Mouse (Mus musculus): ENCODE measurements around the gene Tsku. TPM values are rescaled to one million over a fixed set of nuclear protein-coding genes. Genes with fewer than 3 reads are reported as not detected.

Gene Tsku
- total and polyA plus RNA-seq, 2 experiments from 2014 or later, result 3.7 to 4.0 TPM

- DNase-seq (ENCODE audit: low spot score), result no peak
- no peak overlapping the region for H3K27ac ChIP-seq (ENCODE audit: low read depth)
- ATAC-seq (ENCODE audit: insufficient read depth, low read depth), result no peak
- H3K4me1 ChIP-seq (ENCODE audit: control insufficient read depth, insufficient read depth), result 0 out of 2 replicates have a peak, but pooled peaks cover 10% of the 10 kb centered on the region
- no peak overlapping the region for H3K4me2 ChIP-seq (ENCODE audit: low read depth, low read length)
- 94% methylated on average over 1 of the region's 1 CpGs for WGBS
- H3K27me3 ChIP-seq (ENCODE audit: control insufficient read depth, insufficient read depth, low read length), result no peaks in the 10 kb centered on the region
- H3K4me3 ChIP-seq (ENCODE audit: low read depth, low read length), result no peak overlapping the region
- no peak for TF ChIP-seq EP300 (IDR thresholded peaks at IDR 0.05; ENCODE audit: low read depth)
- TF ChIP-seq CTCF (IDR thresholded peaks at IDR 0.05; ENCODE audit: low read depth), result no peak
- no peaks in the 10 kb centered on the region for H3K9me3 ChIP-seq (replicated peaks; ENCODE audit: control insufficient read depth, low read length)
- no peak overlapping the region for H3K9ac ChIP-seq (replicated peaks; ENCODE audit: low read depth, low read length)
- H3K36me3 ChIP-seq (replicated peaks; ENCODE audit: control insufficient read depth, insufficient read depth, low read length), result no peaks in the 10 kb centered on the region
These were observed 3.1 kb downstream of the Tsku start for GRCm38 (mm10) chr7:98358016-98358415.

DNA sequence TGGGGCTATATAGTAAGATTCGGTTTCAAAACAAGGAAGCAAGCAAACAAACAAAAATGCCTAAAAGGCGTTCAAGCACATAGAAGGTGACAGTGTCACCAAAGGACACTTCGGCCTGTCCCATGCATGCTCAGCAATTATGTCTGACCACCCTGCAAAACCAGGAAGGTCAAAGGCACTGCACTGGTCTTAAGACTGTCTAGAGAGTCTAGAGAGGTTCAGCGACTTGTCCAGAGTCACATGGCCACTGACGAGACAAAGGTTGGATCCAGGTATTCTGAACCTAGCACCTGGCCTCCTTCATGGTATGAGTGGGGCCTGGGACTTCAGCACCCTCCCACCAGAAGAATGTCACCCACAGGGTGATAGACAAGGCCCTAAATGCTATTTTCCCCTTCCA, 3.8 kb downstream of the Tsku start:
- 78% methylated on average over 5 of the region's 5 CpGs for WGBS
- DNase-seq (ENCODE audit: low spot score) (no peak), ATAC-seq (ENCODE audit: insufficient read depth, low read depth) (no peak)
- Histone ChIP-seq H3K27me3 (ENCODE audit: control insufficient read depth, insufficient read depth, low read length) (no peaks in the 10 kb centered on the region), H3K4me1 (ENCODE audit: control insufficient read depth, insufficient read depth) (0 out of 2 replicates have a peak, but pooled peaks cover 10% of the 10 kb centered on the region), H3K9me3 (replicated peaks; ENCODE audit: control insufficient read depth, low read length) (no peaks in the 10 kb centered on the region), H3K4me3 (ENCODE audit: low read depth, low read length) (no peak overlapping the region), H3K9ac (replicated peaks; ENCODE audit: low read depth, low read length) (no peak overlapping the region), H3K27ac (ENCODE audit: low read depth) (no peak overlapping the region), H3K4me2 (ENCODE audit: low read depth, low read length) (no peak overlapping the region), H3K36me3 (replicated peaks; ENCODE audit: control insufficient read depth, insufficient read depth, low read length) (peaks cover 6% of the 10 kb centered on the region; the same call in 1 of the 2 replicates)
- TF ChIP-seq CTCF (IDR thresholded peaks at IDR 0.05; ENCODE audit: low read depth) (no peak), EP300 (IDR thresholded peaks at IDR 0.05; ENCODE audit: low read depth) (no peak)

DNA sequence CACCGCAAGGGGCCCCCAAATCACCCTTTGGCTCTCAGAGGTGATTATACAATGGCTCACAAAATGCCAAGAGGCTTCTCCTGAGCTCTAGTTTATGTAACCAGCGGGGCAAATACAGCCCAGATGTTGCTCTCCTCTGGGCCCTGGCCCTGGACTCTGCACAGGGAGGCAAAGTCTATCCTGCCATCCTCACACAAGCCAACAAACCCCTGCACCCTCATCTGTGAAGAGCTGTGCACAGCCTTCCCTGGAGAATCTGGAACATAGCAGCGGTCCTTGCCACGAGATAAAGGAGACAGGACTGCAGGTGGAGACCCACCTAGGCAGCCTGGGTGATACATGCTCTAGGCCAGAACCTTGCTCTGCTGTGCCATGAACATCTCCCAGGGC, 6.2 kb downstream of the Tsku start:
- H3K9me3 ChIP-seq (replicated peaks; ENCODE audit: control insufficient read depth, low read length), result no peaks in the 10 kb centered on the region

GRCm38 (mm10) chr7:98354160-98354920, 6.8 kb downstream of the Tsku start:
- H3K4me3 ChIP-seq (ENCODE audit: low read depth, low read length), result no peak overlapping the region
- H3K9me3 ChIP-seq (replicated peaks; ENCODE audit: control insufficient read depth, low read length), result no peaks in the 10 kb centered on the region
- no peak overlapping the region for H3K4me2 ChIP-seq (ENCODE audit: low read depth, low read length)
- H3K27ac ChIP-seq (ENCODE audit: low read depth), result no peak overlapping the region
- ATAC-seq (ENCODE audit: insufficient read depth, low read depth), result no peak
- no peaks in the 10 kb centered on the region for H3K27me3 ChIP-seq (ENCODE audit: control insufficient read depth, insufficient read depth, low read length)
- 55% methylated on average over 12 of the region's 12 CpGs for WGBS
- DNase-seq (ENCODE audit: low spot score), result no peak
- no peak overlapping the region for H3K9ac ChIP-seq (replicated peaks; ENCODE audit: low read depth, low read length)
- TF ChIP-seq EP300 (IDR thresholded peaks at IDR 0.05; ENCODE audit: low read depth), result no peak
- no peak for TF ChIP-seq CTCF (IDR thresholded peaks at IDR 0.05; ENCODE audit: low read depth)
- no peaks in the 10 kb centered on the region for H3K4me1 ChIP-seq (ENCODE audit: control insufficient read depth, insufficient read depth)
- H3K36me3 ChIP-seq (replicated peaks; ENCODE audit: control insufficient read depth, insufficient read depth, low read length), result peaks cover 14% of the 10 kb centered on the region; the same call in 1 of the 2 replicates

More for the DNA sequence above, 6.2 kb downstream of the Tsku start:
- no peak overlapping the region for H3K27ac ChIP-seq (ENCODE audit: low read depth)
- no peak overlapping the region for H3K4me2 ChIP-seq (ENCODE audit: low read depth, low read length)
- H3K36me3 ChIP-seq (replicated peaks; ENCODE audit: control insufficient read depth, insufficient read depth, low read length), result peaks cover 14% of the 10 kb centered on the region; the same call in 1 of the 2 replicates
- no peak for DNase-seq (ENCODE audit: low spot score)
- H3K27me3 ChIP-seq (ENCODE audit: control insufficient read depth, insufficient read depth, low read length), result no peaks in the 10 kb centered on the region
- no peak overlapping the region for H3K9ac ChIP-seq (replicated peaks; ENCODE audit: low read depth, low read length)
- no peak overlapping the region for H3K4me3 ChIP-seq (ENCODE audit: low read depth, low read length)
- no peak for TF ChIP-seq CTCF (IDR thresholded peaks at IDR 0.05; ENCODE audit: low read depth)
- TF ChIP-seq EP300 (IDR thresholded peaks at IDR 0.05; ENCODE audit: low read depth), result no peak
- ATAC-seq (ENCODE audit: insufficient read depth, low read depth), result no peak
- 73% methylated on average over 4 of the region's 4 CpGs for WGBS
- 0 out of 2 replicates have a peak, but pooled peaks cover 4% of the 10 kb centered on the region for H3K4me1 ChIP-seq (ENCODE audit: control insufficient read depth, insufficient read depth)

DNA sequence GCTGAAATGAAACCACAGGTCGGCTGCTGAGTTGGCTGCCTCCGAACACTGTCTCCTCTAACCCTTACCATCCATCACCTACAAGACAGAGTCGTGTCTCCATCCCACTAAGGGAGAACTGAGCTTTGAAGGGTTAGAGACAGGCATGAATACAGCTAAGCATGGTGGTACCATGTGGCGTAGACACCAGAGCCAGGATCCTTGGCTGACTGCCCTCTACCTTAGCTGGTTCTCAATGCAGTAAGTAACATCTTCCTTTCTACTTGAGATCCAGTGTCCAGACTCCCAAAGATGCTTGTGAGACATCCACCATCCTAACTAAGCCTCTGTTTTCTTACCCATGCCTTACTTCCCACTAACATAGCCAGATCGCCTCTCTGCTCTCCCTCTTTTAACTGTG, 7.5 kb downstream of the Tsku start:
- H3K4me3 ChIP-seq (ENCODE audit: low read depth, low read length), result no peak overlapping the region
- H3K27me3 ChIP-seq (ENCODE audit: control insufficient read depth, insufficient read depth, low read length), result no peaks in the 10 kb centered on the region
- 88% methylated on average over 5 of the region's 5 CpGs for WGBS
- H3K27ac ChIP-seq (ENCODE audit: low read depth), result no peak overlapping the region
- H3K4me1 ChIP-seq (ENCODE audit: control insufficient read depth, insufficient read depth), result no peaks in the 10 kb centered on the region
- no peaks in the 10 kb centered on the region for H3K9me3 ChIP-seq (replicated peaks; ENCODE audit: control insufficient read depth, low read length)
- no peak for TF ChIP-seq CTCF (IDR thresholded peaks at IDR 0.05; ENCODE audit: low read depth)
- no peak for TF ChIP-seq EP300 (IDR thresholded peaks at IDR 0.05; ENCODE audit: low read depth)
- DNase-seq (ENCODE audit: low spot score), result no peak
- no peak overlapping the region for H3K4me2 ChIP-seq (ENCODE audit: low read depth, low read length)
- H3K9ac ChIP-seq (replicated peaks; ENCODE audit: low read depth, low read length), result no peak overlapping the region
- no peak for ATAC-seq (ENCODE audit: insufficient read depth, low read depth)
- peaks cover 14% of the 10 kb centered on the region; the same call in 1 of the 2 replicates for H3K36me3 ChIP-seq (replicated peaks; ENCODE audit: control insufficient read depth, insufficient read depth, low read length)
